Mouse (Mus musculus): ENCODE measurements around the gene Ano1. TPM values are rescaled to one million over a fixed set of nuclear protein-coding genes. Genes with fewer than 3 reads are reported as not detected.
A peak's percentile ranks its signal among the peaks of the same experiment; 100 is the strongest.

Gene Ano1
- polyA plus RNA-seq, 1 experiment from 2014 or later = 8.3 TPM

DNA sequence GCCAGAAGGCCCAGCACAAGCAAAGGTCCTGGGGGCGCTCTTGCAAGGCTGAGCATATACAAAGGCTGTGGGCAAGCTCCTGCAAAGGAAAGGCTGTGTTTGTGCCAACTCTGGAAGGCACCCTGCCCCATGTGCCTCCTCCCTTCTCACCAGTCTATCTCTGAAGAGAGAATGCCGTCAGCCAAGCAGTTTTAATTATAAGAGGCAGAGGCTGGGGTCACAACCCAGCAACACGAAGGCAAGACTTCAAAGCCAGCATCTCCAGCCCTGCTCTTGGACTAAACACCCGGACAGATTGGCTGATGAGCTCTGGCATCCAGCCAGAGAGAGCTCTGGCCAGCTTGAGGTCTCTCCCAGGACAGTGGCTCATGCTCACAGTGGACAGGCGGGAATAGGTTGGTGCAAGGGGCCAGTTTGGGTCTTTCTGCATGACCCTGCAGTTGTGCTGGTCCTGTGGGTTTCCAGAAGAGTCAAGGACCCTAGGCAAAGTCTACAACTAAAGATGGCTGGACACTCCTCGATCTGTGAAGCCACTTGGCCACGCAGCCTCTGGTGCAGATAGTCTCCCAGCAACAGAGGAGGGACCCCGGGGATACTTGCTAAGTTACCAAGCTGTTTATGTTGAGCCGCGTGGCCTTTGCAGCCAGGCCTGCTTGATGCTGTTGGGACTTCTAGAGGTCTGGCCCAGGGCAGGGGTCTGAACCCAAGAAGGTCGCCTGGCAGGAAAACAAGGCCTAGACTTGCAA lies 12.9 kb upstream of the Ano1 start:
- Histone ChIP-seq H3K9ac (no peak overlapping the region), H3K4me3 (no peak overlapping the region), H3K9me3 (no peaks in the 10 kb centered on the region), H3K4me1 (peaks cover 20% of the 10 kb centered on the region), H3K27ac (replicated peaks) (no peak overlapping the region), H3K27me3 (replicated peaks) (peaks cover 38% of the 10 kb centered on the region), H3K36me3 (no peaks in the 10 kb centered on the region), H3K4me2 (no peak overlapping the region)
- 50% methylated on average over 11 of the region's 11 CpGs for WGBS
- no peak for ATAC-seq (ENCODE audit: extremely low read depth, insufficient number of reproducible peaks, low FRiP score, low TSS enrichment)

- Histone ChIP-seq H3K27ac (replicated peaks) (no peak overlapping the region), H3K4me1 (peaks cover 24% of the 10 kb centered on the region), H3K9ac (no peak overlapping the region), H3K9me3 (no peaks in the 10 kb centered on the region), H3K4me2 (no peak overlapping the region), H3K36me3 (no peaks in the 10 kb centered on the region), H3K4me3 (no peak overlapping the region), H3K27me3 (replicated peaks) (peaks cover 35% of the 10 kb centered on the region)
- ATAC-seq (ENCODE audit: extremely low read depth, insufficient number of reproducible peaks, low FRiP score, low TSS enrichment) = no peak
- 55% methylated on average over 2 of the region's 2 CpGs for WGBS
These were observed 12.2 kb upstream of the Ano1 start for GRCm38 (mm10) chr7:144764013-144764412.

DNA sequence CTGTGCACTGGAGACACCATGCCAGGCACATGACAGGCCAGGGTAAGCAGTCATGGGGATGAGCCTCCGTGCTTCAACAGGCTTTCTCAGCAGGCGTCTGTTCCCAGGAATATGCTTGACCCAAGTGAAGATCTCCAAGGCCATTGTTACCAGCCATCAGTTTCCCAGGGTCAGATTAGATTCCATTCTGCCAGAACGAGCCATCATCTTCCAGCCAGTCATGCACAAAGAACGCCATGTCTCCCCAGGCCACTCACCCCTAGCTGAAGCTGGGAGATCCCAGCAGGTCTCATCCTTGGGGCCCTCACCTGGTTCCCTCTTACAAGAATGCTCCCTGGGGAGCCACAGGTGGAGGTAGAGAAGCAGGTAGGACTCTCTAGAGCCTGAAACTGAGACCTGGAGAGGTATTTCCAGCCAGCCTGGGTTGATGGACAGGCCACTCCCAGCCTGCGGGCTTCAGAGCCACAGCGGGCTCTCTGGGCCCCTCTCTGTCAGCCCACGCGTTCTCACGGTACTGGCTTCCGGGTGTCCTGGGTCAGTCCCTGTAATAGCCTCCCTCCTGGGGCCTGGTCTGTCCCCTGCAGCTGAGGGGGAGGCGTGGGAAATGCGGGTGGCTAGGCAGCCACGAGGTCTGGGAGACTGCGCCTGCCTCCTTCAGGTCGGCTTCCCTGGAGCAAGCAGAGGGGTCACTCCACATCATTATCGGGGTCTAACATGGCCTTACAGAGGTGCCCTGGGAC lies 10.9 kb upstream of the Ano1 start:
- Histone ChIP-seq H3K9me3 (no peaks in the 10 kb centered on the region), H3K27ac (replicated peaks) (no peak overlapping the region), H3K36me3 (no peaks in the 10 kb centered on the region), H3K9ac (no peak overlapping the region), H3K27me3 (replicated peaks) (peaks cover 31% of the 10 kb centered on the region), H3K4me1 (peaks cover 28% of the 10 kb centered on the region), H3K4me2 (no peak overlapping the region), H3K4me3 (no peak overlapping the region)
- WGBS = 61% methylated on average over 16 of the region's 16 CpGs
- ATAC-seq (ENCODE audit: extremely low read depth, insufficient number of reproducible peaks, low FRiP score, low TSS enrichment) = no peak

- Histone ChIP-seq H3K9me3 (no peaks in the 10 kb centered on the region), H3K9ac (no peak overlapping the region), H3K4me1 (peaks cover 41% of the 10 kb centered on the region), H3K4me3 (no peak overlapping the region), H3K36me3 (no peaks in the 10 kb centered on the region), H3K4me2 (no peak overlapping the region), H3K27me3 (replicated peaks) (peaks cover 25% of the 10 kb centered on the region), H3K27ac (replicated peaks) (no peak overlapping the region)
- no peak for ATAC-seq (ENCODE audit: extremely low read depth, insufficient number of reproducible peaks, low FRiP score, low TSS enrichment)
- WGBS = 72% methylated on average over 9 of the region's 9 CpGs
These were observed 8.5 kb upstream of the Ano1 start for GRCm38 (mm10) chr7:144760228-144760627.

DNA sequence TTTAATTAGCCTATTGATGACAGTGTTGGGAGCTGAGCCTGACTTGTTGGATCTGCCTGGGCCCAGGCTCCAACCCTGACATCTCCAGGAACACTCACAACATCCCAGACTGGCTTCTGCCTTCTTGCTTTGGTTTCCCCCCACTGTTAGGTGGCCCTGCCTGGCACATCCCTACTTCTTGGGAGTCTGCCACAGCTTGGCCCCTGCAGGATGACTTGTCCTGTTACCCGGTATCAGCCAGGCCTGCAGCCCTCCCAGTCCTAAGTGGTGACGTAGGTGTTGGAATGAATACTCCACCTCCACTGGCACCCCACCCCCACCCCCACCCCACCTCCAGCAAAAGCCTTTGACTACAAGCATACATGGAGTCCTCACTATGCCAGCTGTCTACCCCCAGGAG lies 7.7 kb upstream of the Ano1 start:
- no peak overlapping the region for H3K4me3 ChIP-seq
- WGBS = 29% methylated on average over 2 of the region's 2 CpGs
- peaks cover 25% of the 10 kb centered on the region for H3K27me3 ChIP-seq (replicated peaks)
- H3K27ac ChIP-seq (replicated peaks) = no peak overlapping the region
- no peak overlapping the region for H3K4me2 ChIP-seq
- H3K9me3 ChIP-seq = no peaks in the 10 kb centered on the region
- H3K4me1 ChIP-seq = peaks cover 40% of the 10 kb centered on the region
- H3K36me3 ChIP-seq = no peaks in the 10 kb centered on the region
- ATAC-seq (ENCODE audit: extremely low read depth, insufficient number of reproducible peaks, low FRiP score, low TSS enrichment) = no peak; the same call in 1 of the 2 replicates
- H3K9ac ChIP-seq = no peak overlapping the region

GRCm38 (mm10) chr7:144755511-144756378 lies 4.0 kb upstream of the Ano1 start:
- Histone ChIP-seq H3K4me1 (peaks cover 43% of the 10 kb centered on the region), H3K4me3 (no peak overlapping the region), H3K27ac (replicated peaks) (peak overlapping the region; percentile 48; the same call in 1 of the 2 replicates), H3K36me3 (no peaks in the 10 kb centered on the region), H3K4me2 (no peak overlapping the region), H3K27me3 (replicated peaks) (peaks cover 23% of the 10 kb centered on the region), H3K9me3 (no peaks in the 10 kb centered on the region), H3K9ac (no peak overlapping the region)
- no peak for ATAC-seq (ENCODE audit: extremely low read depth, insufficient number of reproducible peaks, low FRiP score, low TSS enrichment)
- WGBS = 35% methylated on average over 11 of the region's 11 CpGs

DNA sequence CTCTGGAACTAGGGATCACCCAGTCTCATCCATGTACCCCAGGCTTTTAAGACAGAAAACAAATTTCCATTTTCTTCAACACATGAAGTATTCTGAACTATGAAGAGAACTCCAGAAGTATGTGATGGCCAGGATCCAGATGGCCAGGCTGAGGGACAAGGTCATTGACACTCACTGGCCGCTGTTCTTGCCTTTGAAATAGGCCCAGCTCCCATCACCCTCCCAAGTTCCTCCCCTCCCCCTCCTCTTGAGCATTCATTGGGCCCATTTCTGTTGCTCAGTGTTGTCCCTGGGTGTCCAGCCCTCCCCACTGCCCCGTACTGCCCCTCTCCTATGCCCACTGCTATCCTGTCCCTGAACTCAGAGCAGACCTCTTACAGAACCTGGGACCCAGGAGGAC lies 2.9 kb upstream of the Ano1 start:
- Histone ChIP-seq H3K4me3 (no peak overlapping the region), H3K27me3 (replicated peaks) (peaks cover 23% of the 10 kb centered on the region), H3K4me1 (peaks cover 36% of the 10 kb centered on the region), H3K27ac (replicated peaks) (no peak overlapping the region), H3K9me3 (no peaks in the 10 kb centered on the region), H3K9ac (no peak overlapping the region), H3K36me3 (no peaks in the 10 kb centered on the region), H3K4me2 (no peak overlapping the region)
- WGBS = 77% methylated on average over 2 of the region's 2 CpGs
- no peak for ATAC-seq (ENCODE audit: extremely low read depth, insufficient number of reproducible peaks, low FRiP score, low TSS enrichment)

- Histone ChIP-seq H3K4me1 (peaks cover 26% of the 10 kb centered on the region), H3K4me3 (no peak overlapping the region), H3K9ac (no peak overlapping the region), H3K4me2 (no peak overlapping the region), H3K27me3 (replicated peaks) (peaks cover 23% of the 10 kb centered on the region), H3K9me3 (no peaks in the 10 kb centered on the region), H3K27ac (replicated peaks) (no peak overlapping the region), H3K36me3 (no peaks in the 10 kb centered on the region)
- no peak for ATAC-seq (ENCODE audit: extremely low read depth, insufficient number of reproducible peaks, low FRiP score, low TSS enrichment)
- 84% methylated on average over 9 of the region's 9 CpGs for WGBS
These were observed 1.9 kb upstream of the Ano1 start for GRCm38 (mm10) chr7:144753657-144754031.

GRCm38 (mm10) chr7:144752919-144753656 lies 1.3 kb upstream of the Ano1 start:
- Histone ChIP-seq H3K4me1 (peaks cover 27% of the 10 kb centered on the region), H3K9me3 (no peaks in the 10 kb centered on the region), H3K4me2 (no peak overlapping the region), H3K27ac (replicated peaks) (no peak overlapping the region), H3K27me3 (replicated peaks) (peaks cover 23% of the 10 kb centered on the region), H3K9ac (no peak overlapping the region), H3K4me3 (no peak overlapping the region), H3K36me3 (no peaks in the 10 kb centered on the region)
- no peak for ATAC-seq (ENCODE audit: extremely low read depth, insufficient number of reproducible peaks, low FRiP score, low TSS enrichment)
- 65% methylated on average over 14 of the region's 14 CpGs for WGBS

DNA sequence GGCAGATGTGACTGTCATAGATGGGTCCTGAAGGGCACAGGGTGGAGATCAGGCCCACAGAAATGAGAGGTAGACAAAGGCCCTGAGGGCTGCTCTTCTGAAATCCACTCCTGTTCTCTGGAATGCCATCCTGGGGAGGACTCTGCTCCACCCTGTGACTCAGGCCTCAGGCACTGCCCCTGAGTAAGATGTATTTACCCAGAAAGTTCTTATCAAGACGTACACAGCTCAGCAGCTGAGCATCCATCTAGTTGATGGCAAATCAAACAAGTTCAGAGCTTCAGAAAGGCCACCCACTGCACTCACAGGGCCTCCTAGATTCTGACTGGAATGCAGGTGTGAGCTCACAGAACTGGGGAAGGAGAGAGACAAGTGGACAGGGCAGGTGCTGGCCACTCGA lies 4.0 kb downstream of the Ano1 start:
- H3K27me3 ChIP-seq (replicated peaks) = peaks cover 38% of the 10 kb centered on the region
- no peak for ATAC-seq (ENCODE audit: extremely low read depth, insufficient number of reproducible peaks, low FRiP score, low TSS enrichment)
- peaks cover 8% of the 10 kb centered on the region; the same call in 1 of the 2 replicates for H3K4me1 ChIP-seq
- H3K27ac ChIP-seq (replicated peaks) = no peak overlapping the region
- no peak overlapping the region for H3K4me2 ChIP-seq
- H3K9me3 ChIP-seq = no peaks in the 10 kb centered on the region
- H3K9ac ChIP-seq = no peak overlapping the region
- no peak overlapping the region for H3K4me3 ChIP-seq
- 54% methylated on average over 2 of the region's 2 CpGs for WGBS
- no peaks in the 10 kb centered on the region for H3K36me3 ChIP-seq

DNA sequence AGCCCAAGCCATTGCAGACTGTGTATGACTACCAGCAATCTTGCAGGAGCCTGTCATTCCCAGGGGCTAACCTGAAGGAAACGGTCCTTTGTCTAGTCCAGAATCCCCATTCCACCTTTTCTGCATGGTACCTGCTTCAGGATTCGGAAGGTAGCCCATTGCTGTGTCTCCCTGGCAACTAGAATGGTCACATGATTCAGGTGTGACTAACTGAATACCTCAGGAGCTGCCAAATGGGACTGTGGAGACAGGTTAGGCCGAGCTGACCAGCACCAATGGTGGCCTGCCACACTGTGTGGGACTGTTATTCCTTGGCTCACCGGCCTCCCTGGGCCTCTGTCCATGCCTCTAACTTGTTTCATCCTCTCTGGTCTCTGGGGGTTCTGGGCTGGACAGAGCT lies 5.3 kb downstream of the Ano1 start:
- ATAC-seq (ENCODE audit: extremely low read depth, insufficient number of reproducible peaks, low FRiP score, low TSS enrichment) = no peak
- Histone ChIP-seq H3K4me2 (no peak overlapping the region), H3K36me3 (no peaks in the 10 kb centered on the region), H3K9me3 (no peaks in the 10 kb centered on the region), H3K9ac (no peak overlapping the region), H3K4me1 (peaks cover 8% of the 10 kb centered on the region; the same call in 1 of the 2 replicates), H3K27ac (replicated peaks) (no peak overlapping the region), H3K27me3 (replicated peaks) (peaks cover 28% of the 10 kb centered on the region), H3K4me3 (no peak overlapping the region)
- 77% methylated on average over 4 of the region's 4 CpGs for WGBS

Data from heart, embryonic 13.5 days (tissue).